In genomic region chr3:56437058-56437457, GRCm38 (mm10) we compare ENCODE assay signal across 8 mouse cellular contexts.
DNase-seq lines count a peak whose midpoint lies in the region; ATAC-seq and TF ChIP-seq lines count a peak whose summit lies in the region.
"Had no signal": no experiment of that assay in that cellular context is flagged by ENCODE, and none has a peak within 500 bp of the region (broad histone marks: within the 10 kb centered on the region; RNA-seq: fewer than 3 reads in every experiment).

No protein-coding gene starts in this region.

- H3K4me1 ChIP-seq in kidney, postnatal 0 days (replicated peaks; ENCODE audit: insufficient read depth, low read length): 0 out of 2 replicates have a peak, but pooled peaks cover 5% of the 10 kb centered on the region
- H3K4me1 ChIP-seq: heart, embryonic 15.5 days had no signal

- CTCF ChIA-PET in Patski (lab: Charles Lee): interaction anchor here (0.7 to 1.5 kb wide), 2 partner anchors 22 to 604 kb away, joined by 3 to 4 read pairs; no protein-coding TSS in a partner anchor

- H3K4me2 ChIP-seq in kidney, postnatal 0 days (ENCODE audit: low read length): no peak overlapping the region
- H3K4me2 ChIP-seq: heart, embryonic 15.5 days had no signal

- POLR2A ChIA-PET in Patski (lab: Charles Lee): no interaction called here

- H3K9me3 ChIP-seq in kidney, postnatal 0 days (replicated peaks; ENCODE audit: low read length): no peaks in the 10 kb centered on the region
- H3K9me3 ChIP-seq: heart, embryonic 15.5 days had no signal

- H3K4me3 ChIP-seq in kidney, postnatal 0 days (replicated peaks; ENCODE audit: low read depth, low read length): no peak overlapping the region
- H3K4me3 ChIP-seq: heart, embryonic 15.5 days had no signal

- ATAC-seq in Patski: peak; percentile 29
- ATAC-seq in kidney, postnatal 0 days (replicated peaks; ENCODE audit: low FRiP score, low read depth): no peak
- no peak for ATAC-seq in monocyte, adult 5-6 weeks (replicated peaks; ENCODE audit: insufficient number of reproducible peaks, low FRiP score, low TSS enrichment, poor library complexity, severe bottlenecking)

- no peak overlapping the region for H3K9ac ChIP-seq in kidney, postnatal 0 days (ENCODE audit: low read depth, low read length)
- H3K9ac ChIP-seq: heart, embryonic 15.5 days had no signal

- intact Hi-C loops in left cerebral cortex, postnatal 4 days (cut with DNase I): no loop called here
- intact Hi-C loops in left cerebral cortex, postnatal 36 days (cut with DNase I): no loop called here

- WGBS in kidney, postnatal 0 days: 26% methylated on average over 4 of the region's 4 CpGs

- H3K27me3 ChIP-seq in Patski: no peaks in the 10 kb centered on the region
- H3K27me3 ChIP-seq in kidney, postnatal 0 days (ENCODE audit: insufficient read depth, low read length): no peaks in the 10 kb centered on the region
- H3K27me3 ChIP-seq: heart, embryonic 15.5 days had no signal

- in situ Hi-C loops in Patski (cut with MboI; ENCODE audit: low pct_unique_long_range_greater_than_20kb): no loop called here

- H3K36me3 ChIP-seq in kidney, postnatal 0 days (ENCODE audit: insufficient read depth, low read length): no peaks in the 10 kb centered on the region
- H3K36me3 ChIP-seq: heart, embryonic 15.5 days had no signal

- TF ChIP-seq CTCF in Patski (IDR thresholded peaks at IDR 0.05): no peak
- TF ChIP-seq CTCF in kidney, postnatal 0 days (IDR thresholded peaks at IDR 0.05; ENCODE audit: low read depth): no peak

- DNase-seq in left cerebral cortex, postnatal 4 days: peak; percentile 72
- DNase-seq in left cerebral cortex, postnatal 36 days (ENCODE audit: low spot score in 2 of 2): no peak
- no peak for DNase-seq in Patski (ENCODE audit: low read depth, low spot score)
- peak; percentile 52 for DNase-seq in brain, adult 2 months (ENCODE audit: low read depth, low spot score)
- DNase-seq in kidney, postnatal 0 days (ENCODE audit: low spot score): peak; percentile 71
- no peak for DNase-seq in thymus, postnatal 4 days

- H3K27ac ChIP-seq in kidney, postnatal 0 days: no peak overlapping the region
- H3K27ac ChIP-seq: heart, embryonic 15.5 days had no signal

Comparison
In these comparisons a context has a peak if more than half of its experiments do, and no peak if none do; other contexts are left out.
1. DNase-seq: peak in left cerebral cortex, postnatal 4 days (single experiment), brain, adult 2 months (single experiment) and kidney, postnatal 0 days (single experiment); none in left cerebral cortex, postnatal 36 days (0 of 2), Patski (single experiment) and thymus, postnatal 4 days (single experiment).